Mouse (Mus musculus): ENCODE measurements around the gene Nmb. TPM values are rescaled to one million over a fixed set of nuclear protein-coding genes. Genes with fewer than 3 reads are reported as not detected.

The Nmb gene
- polyA plus RNA-seq, 1 experiment from 2014 or later: 7.6 TPM

DNA sequence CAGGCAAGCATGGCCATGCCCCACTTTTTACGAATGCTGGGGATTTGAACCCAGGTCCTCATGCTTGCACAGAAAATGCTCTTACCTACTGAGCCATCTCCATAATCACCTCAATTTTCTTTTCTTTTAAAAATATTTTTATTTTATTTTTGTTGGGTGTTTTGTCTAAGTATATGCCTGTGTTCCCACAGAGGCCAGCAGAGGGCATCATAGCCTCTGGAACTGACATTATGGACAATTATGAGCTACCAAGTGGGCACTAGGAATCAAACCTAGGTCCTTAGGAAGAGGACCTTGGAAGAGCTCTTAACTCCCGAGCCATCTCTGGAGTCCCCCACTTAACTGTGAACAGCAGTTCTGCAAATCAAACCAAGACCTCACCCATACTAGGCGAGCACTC lies 51.7 kb downstream of the Nmb start:
- no peak for ATAC-seq (ENCODE audit: insufficient number of reproducible peaks, insufficient read depth, low FRiP score, low TSS enrichment, low read depth)
- Histone ChIP-seq H3K4me3 (replicated peaks) (no peak overlapping the region), H3K27me3 (no peaks in the 10 kb centered on the region), H3K27ac (no peak overlapping the region), H3K36me3 (no peaks in the 10 kb centered on the region), H3K4me2 (no peak overlapping the region), H3K4me1 (replicated peaks) (no peaks in the 10 kb centered on the region), H3K9ac (replicated peaks) (no peak overlapping the region), H3K9me3 (no peaks in the 10 kb centered on the region)
- WGBS: 88% methylated on average over 3 of the region's 3 CpGs

Other genes starting within 250 kb of the Nmb start
- 18.5 and 22.4 TPM in 2 replicates for gene Crtc3, start 216.2 kb downstream of the Nmb start, polyA plus RNA-seq (2016; fragmentation: Nextera tagmentation; extraction: Ambion mirVana)
- 38.9 and 41.8 TPM in 2 replicates for gene Iqgap1, start 79.1 kb downstream of the Nmb start, polyA plus RNA-seq (2016; fragmentation: Nextera tagmentation; extraction: Ambion mirVana)
- gene Zscan2, start 44.2 kb downstream of the Nmb start, polyA plus RNA-seq (2016; fragmentation: Nextera tagmentation; extraction: Ambion mirVana): 5.1 and 6.2 TPM in 2 replicates
- 35.2 and 35.3 TPM in 2 replicates for gene Wdr73, start 3.8 kb downstream of the Nmb start, polyA plus RNA-seq (2016; fragmentation: Nextera tagmentation; extraction: Ambion mirVana)
- 199 and 203 TPM in 2 replicates for gene Sec11a, start 42.7 kb upstream of the Nmb start, polyA plus RNA-seq (2016; fragmentation: Nextera tagmentation; extraction: Ambion mirVana)
- 11.3 and 15.5 TPM in 2 replicates for gene Zfp592, start 88.6 kb upstream of the Nmb start, polyA plus RNA-seq (2016; fragmentation: Nextera tagmentation; extraction: Ambion mirVana)
- gene Alpk3, start 152.5 kb upstream of the Nmb start, polyA plus RNA-seq (2016; fragmentation: Nextera tagmentation; extraction: Ambion mirVana): 1.3 and 1.5 TPM in 2 replicates
- not detected in 2 replicates for gene Slc28a1, start 209.7 kb upstream of the Nmb start, polyA plus RNA-seq (2016; fragmentation: Nextera tagmentation; extraction: Ambion mirVana)

All from limb, embryonic 12.5 days (tissue).